Mouse (Mus musculus): ENCODE measurements around the gene Cd19. TPM values are rescaled to one million over a fixed set of nuclear protein-coding genes. Genes with fewer than 3 reads are reported as not detected.

Cd19 gene
- total and polyA plus RNA-seq, 3 experiments, result not detected

- TF ChIP-seq CHD1 (IDR thresholded peaks at IDR 0.05; ENCODE audit: low read depth, low read length) (no peak), RAD21 (IDR thresholded peaks at IDR 0.05; ENCODE audit: low read depth, low read length) (no peak)
Observed at GRCm38 (mm10) chr7:126448481-126448880, 33.8 kb upstream of the Cd19 start (continued).

- Histone ChIP-seq H3K27me3 (ENCODE audit: control insufficient read depth in 1 of 2, insufficient read depth in 2 of 2, low read length in 2 of 2) (no peaks in the 10 kb centered on the region), H3K9me3 (replicated peaks; ENCODE audit: insufficient read depth, low read length) (no peaks in the 10 kb centered on the region), H3K79me2 (ENCODE audit: control insufficient read depth, insufficient read depth, low read length, poor library complexity) (no peaks in the 10 kb centered on the region), H3K36me3 (ENCODE audit: control insufficient read depth in 1 of 2, insufficient read depth in 2 of 2, low read length in 2 of 2) (no peaks in the 10 kb centered on the region), H3K4me3 (ENCODE audit: control insufficient read depth in 1 of 2, insufficient read depth in 1 of 2, low read depth in 2 of 2, low read length in 2 of 2) (no peak overlapping the region), H3K27ac (ENCODE audit: control insufficient read depth, low read depth, low read length) (no peak overlapping the region), H3K9ac (ENCODE audit: control insufficient read depth, low read depth, low read length, poor library complexity, severe bottlenecking) (no peak overlapping the region), H3K4me1 (ENCODE audit: control insufficient read depth in 1 of 2, insufficient read depth in 2 of 2, low read length in 2 of 2) (no peaks in the 10 kb centered on the region; a peak in 1 of 4 replicates)
- DNase-seq (ENCODE audit: low read depth, low spot score), result no peak
- TF ChIP-seq ETS1 (IDR thresholded peaks at IDR 0.05; ENCODE audit: low read depth, low read length) (no peak), RAD21 (IDR thresholded peaks at IDR 0.05; ENCODE audit: low read depth, low read length) (no peak), GATA1 (IDR thresholded peaks at IDR 0.05; ENCODE audit: low read depth, low read length) (no peak), ZKSCAN1 (IDR thresholded peaks at IDR 0.05; ENCODE audit: low read depth, low read length) (no peak)
Observed at GRCm38 (mm10) chr7:126446217-126446616, 31.5 kb upstream of the Cd19 start.

- H3K36me3 ChIP-seq (ENCODE audit: control insufficient read depth in 1 of 2, insufficient read depth in 2 of 2, low read length in 2 of 2), result no peaks in the 10 kb centered on the region
- no peaks in the 10 kb centered on the region for H3K27me3 ChIP-seq (ENCODE audit: control insufficient read depth in 1 of 2, insufficient read depth in 2 of 2, low read length in 2 of 2)
- TF ChIP-seq ELF1 (IDR thresholded peaks at IDR 0.05; ENCODE audit: low read depth, low read length) (no peak), ZC3H11A (IDR thresholded peaks at IDR 0.05; ENCODE audit: low read depth, low read length) (no peak), MYC (IDR thresholded peaks at IDR 0.05; ENCODE audit: low read depth, low read length) (no peak), ZNF384 (IDR thresholded peaks at IDR 0.05; ENCODE audit: low read depth, low read length) (no peak)
- no peak for DNase-seq (ENCODE audit: low read depth, low spot score)
- H3K4me1 ChIP-seq (ENCODE audit: control insufficient read depth in 1 of 2, insufficient read depth in 2 of 2, low read length in 2 of 2), result no peaks in the 10 kb centered on the region
- H3K27ac ChIP-seq (ENCODE audit: control insufficient read depth, low read depth, low read length), result no peak overlapping the region
- no peaks in the 10 kb centered on the region for H3K9me3 ChIP-seq (replicated peaks; ENCODE audit: insufficient read depth, low read length)
- no peak overlapping the region for H3K9ac ChIP-seq (ENCODE audit: control insufficient read depth, low read depth, low read length, poor library complexity, severe bottlenecking)
- H3K4me3 ChIP-seq (ENCODE audit: control insufficient read depth in 1 of 2, insufficient read depth in 1 of 2, low read depth in 2 of 2, low read length in 2 of 2), result no peak overlapping the region
- H3K79me2 ChIP-seq (ENCODE audit: control insufficient read depth, insufficient read depth, low read length, poor library complexity), result no peaks in the 10 kb centered on the region
Observed at GRCm38 (mm10) chr7:126445104-126445815, 30.6 kb upstream of the Cd19 start.

- Histone ChIP-seq H3K27ac (ENCODE audit: control insufficient read depth, low read depth, low read length) (no peak overlapping the region), H3K9me3 (replicated peaks; ENCODE audit: insufficient read depth, low read length) (no peaks in the 10 kb centered on the region), H3K79me2 (ENCODE audit: control insufficient read depth, insufficient read depth, low read length, poor library complexity) (no peaks in the 10 kb centered on the region), H3K4me3 (ENCODE audit: control insufficient read depth in 1 of 2, insufficient read depth in 1 of 2, low read depth in 2 of 2, low read length in 2 of 2) (no peak overlapping the region), H3K27me3 (ENCODE audit: control insufficient read depth in 1 of 2, insufficient read depth in 2 of 2, low read length in 2 of 2) (no peaks in the 10 kb centered on the region), H3K9ac (ENCODE audit: control insufficient read depth, low read depth, low read length, poor library complexity, severe bottlenecking) (no peak overlapping the region), H3K36me3 (ENCODE audit: control insufficient read depth in 1 of 2, insufficient read depth in 2 of 2, low read length in 2 of 2) (no peaks in the 10 kb centered on the region), H3K4me1 (ENCODE audit: control insufficient read depth in 1 of 2, insufficient read depth in 2 of 2, low read length in 2 of 2) (no peaks in the 10 kb centered on the region)
- DNase-seq (ENCODE audit: low read depth, low spot score), result no peak
- TF ChIP-seq NRF1 (IDR thresholded peaks at IDR 0.05; ENCODE audit: insufficient read depth, low read depth, low read length, poor library complexity, severe bottlenecking) (no peak), NELFE (IDR thresholded peaks at IDR 0.05; ENCODE audit: low read depth, low read length) (no peak), CHD2 (IDR thresholded peaks at IDR 0.05; ENCODE audit: low read length) (no peak), CHD1 (IDR thresholded peaks at IDR 0.05; ENCODE audit: low read depth, low read length) (no peak), USF2 (IDR thresholded peaks at IDR 0.05; ENCODE audit: borderline replicate concordance in 1 of 2, insufficient read depth in 1 of 2, low read depth in 1 of 2, low read length in 2 of 2) (no peak), UBTF (IDR thresholded peaks at IDR 0.05; ENCODE audit: borderline replicate concordance, insufficient read depth, low read depth, low read length) (no peak), TCF12 (IDR thresholded peaks at IDR 0.05; ENCODE audit: low read depth, low read length) (no peak), MAZ (IDR thresholded peaks at IDR 0.05; ENCODE audit: low read depth, low read length) (no peak), ZKSCAN1 (IDR thresholded peaks at IDR 0.05; ENCODE audit: low read depth, low read length) (no peak), MEF2A (IDR thresholded peaks at IDR 0.05; ENCODE audit: extremely low read depth, insufficient replicate concordance, low read depth, low read length, poor library complexity, severe bottlenecking) (no peak), ELF1 (IDR thresholded peaks at IDR 0.05; ENCODE audit: low read depth, low read length) (no peak), HCFC1 (IDR thresholded peaks at IDR 0.05; ENCODE audit: low read depth, low read length) (no peak), GATA1 (IDR thresholded peaks at IDR 0.05; ENCODE audit: low read depth, low read length) (no peak), ZNF384 (IDR thresholded peaks at IDR 0.05; ENCODE audit: low read depth, low read length) (no peak), TBP (IDR thresholded peaks at IDR 0.05; ENCODE audit: low read depth, low read length) (no peak), E2F4 (IDR thresholded peaks at IDR 0.05; ENCODE audit: borderline replicate concordance, low read depth, low read length) (no peak), JUND (IDR thresholded peaks at IDR 0.05; ENCODE audit: low read depth, low read length) (no peak)
Observed at GRCm38 (mm10) chr7:126444536-126444935, 29.8 kb upstream of the Cd19 start.
